Mouse (Mus musculus) embryonic fibroblast, embryonic 13.5 days (primary cell): ENCODE measurements around the gene Tsc22d2. TPM values are rescaled to one million over a fixed set of nuclear protein-coding genes. Genes with fewer than 3 reads are reported as not detected.
"Not testable (repeated sequence)": the region's sequence is repeated elsewhere in the genome, so short reads cannot be mapped to it uniquely, and the experiment has no call there.

Source experiments
- H3K27ac ChIP-seq: 2 replicates; pipeline ENCODE4 v1.5.1; 2012; ENCODE audit warnings: low read length, control low read depth, inconsistent platforms; ENCODE audit not compliant: insufficient read depth
- H3K4me1 ChIP-seq: 2 replicates; pipeline ENCODE4 v1.6.1; 2011; ENCODE audit warnings: low read length; ENCODE audit not compliant: control insufficient read depth, insufficient read depth
- H3K4me3 ChIP-seq: 2 replicates; pipeline ENCODE4 v1.5.1; 2011; ENCODE audit warnings: mild to moderate bottlenecking, control low read depth, low read length; ENCODE audit not compliant: insufficient read depth
- CTCF ChIP-seq: IDR thresholded peaks from 2 replicates; pipeline ENCODE4 v1.5.1; 2011; ENCODE audit warnings: mild to moderate bottlenecking, control low read depth, low read length, moderate library complexity, borderline replicate concordance; ENCODE audit not compliant: insufficient read depth
- POLR2A ChIP-seq: IDR thresholded peaks from 2 replicates; pipeline ENCODE4 v1.6.1; 2011; ENCODE audit warnings: low read depth, mild to moderate bottlenecking, control low read depth, low read length, moderate library complexity
- polyA plus RNA-seq: library from polyadenylated mRNA; stranded (reverse); fragments of >200 nt; gene quantifications from 2 replicates; pipeline ENCODE4 v1.2.4, GENCODE M21; 2011; ENCODE audit warnings: low read depth; ENCODE audit not compliant: missing spikeins, insufficient read length

Tsc22d2 gene
- polyA plus RNA-seq, 1 experiment, result 94.4 TPM

- no peak overlapping the region for H3K27ac ChIP-seq
- TF ChIP-seq CTCF (no peak), POLR2A (no peak)
Measured at GRCm38 (mm10) chr3:58428861-58429260, 14.3 kb downstream of the Tsc22d2 start.

DNA sequence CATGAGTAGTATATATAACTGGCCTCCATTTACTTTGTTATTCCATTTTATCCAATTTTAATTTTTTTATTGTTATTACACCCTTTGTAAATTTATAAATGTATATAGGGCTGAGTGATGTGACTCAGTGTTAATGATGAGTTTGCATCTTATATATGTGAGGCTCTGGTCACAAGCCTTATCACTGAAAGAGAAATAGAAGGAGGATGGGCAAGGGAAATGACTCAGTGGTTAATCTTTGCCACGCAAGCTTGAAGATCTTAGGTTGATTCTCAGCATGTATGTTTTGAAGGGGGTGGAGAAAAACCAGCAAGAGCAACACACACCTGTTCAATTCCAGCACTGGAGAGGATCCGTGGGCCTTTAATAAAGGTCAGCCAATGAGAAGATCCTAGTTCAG, 19.9 kb downstream of the Tsc22d2 start:
- H3K4me3 ChIP-seq, result no peak overlapping the region
- no peak for TF ChIP-seq CTCF
- TF ChIP-seq POLR2A, result no peak
- no peak overlapping the region for H3K27ac ChIP-seq
- no peaks in the 10 kb centered on the region for H3K4me1 ChIP-seq

More at GRCm38 (mm10) chr3:58428861-58429260, 14.3 kb downstream of the Tsc22d2 start:
- Histone ChIP-seq H3K4me3 (no peak overlapping the region), H3K4me1 (no peaks in the 10 kb centered on the region; the same call in 1 of the 2 replicates)

DNA sequence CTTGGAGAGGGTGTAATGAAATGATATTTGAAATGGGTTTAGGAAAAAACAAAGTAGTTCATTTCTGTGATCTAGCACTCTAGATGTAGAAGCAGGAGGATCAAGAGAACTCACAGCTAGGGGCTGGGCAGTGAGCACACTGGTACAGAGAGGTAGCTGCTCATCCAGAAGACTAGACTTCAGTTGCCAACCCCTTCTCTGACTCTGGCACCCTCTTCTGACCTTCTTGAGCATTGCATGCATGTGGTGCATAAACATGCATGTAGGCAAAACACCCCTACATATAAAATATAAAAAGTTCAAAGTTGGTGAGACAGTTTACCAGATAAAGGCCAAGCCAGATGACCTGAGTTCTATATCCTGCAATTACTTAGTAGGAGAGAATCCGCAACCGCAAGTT, 33.7 kb downstream of the Tsc22d2 start:
- Histone ChIP-seq H3K4me3 (no peak overlapping the region), H3K4me1 (no peaks in the 10 kb centered on the region; the same call in 1 of the 2 replicates), H3K27ac (no peak overlapping the region)
- TF ChIP-seq POLR2A (no peak), CTCF (no peak)

- Histone ChIP-seq H3K27ac (no peak overlapping the region), H3K4me1 (no peaks in the 10 kb centered on the region; the same call in 1 of the 2 replicates), H3K4me3 (no peak overlapping the region)
- no peak for TF ChIP-seq CTCF
Measured at GRCm38 (mm10) chr3:58449487-58449886, 35.0 kb downstream of the Tsc22d2 start.

DNA sequence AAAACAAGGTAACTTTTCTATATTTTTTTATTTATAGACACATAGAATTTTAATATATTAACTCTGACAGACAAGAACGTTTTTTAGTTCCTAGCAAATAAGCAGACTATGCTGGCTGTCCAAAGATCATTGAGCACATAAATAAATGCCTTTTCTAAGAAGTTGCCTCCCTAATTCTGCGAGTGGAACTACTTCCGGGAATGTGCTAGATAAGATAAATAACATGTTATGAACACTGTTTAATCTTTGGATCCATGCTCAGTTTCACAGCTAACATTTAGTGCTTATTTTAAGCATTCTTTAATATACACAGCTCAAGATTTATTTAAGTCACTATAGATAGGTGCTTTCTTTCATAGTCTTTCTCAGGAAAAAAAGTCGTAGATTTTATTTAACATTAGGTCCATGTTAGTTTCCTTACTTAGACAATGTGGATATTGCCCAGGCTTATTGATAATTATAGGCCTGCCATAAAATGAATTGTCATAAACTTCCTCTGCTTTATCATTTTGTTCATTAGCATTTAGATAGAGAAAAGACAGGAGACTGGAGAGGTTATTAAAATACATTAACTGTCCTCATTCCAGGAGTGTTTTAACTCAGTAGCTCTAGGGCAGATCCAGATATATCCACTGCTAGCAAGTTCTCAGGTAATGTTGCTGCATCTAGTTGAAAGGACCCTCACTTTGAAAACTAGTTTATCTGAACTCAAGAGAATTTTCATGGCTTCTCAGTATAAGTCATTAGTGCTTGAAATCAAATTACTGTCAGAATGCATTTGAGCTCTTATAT, 40.1 kb downstream of the Tsc22d2 start:
- Histone ChIP-seq H3K4me3 (no peak overlapping the region), H3K4me1 (no peaks in the 10 kb centered on the region; the same call in 1 of the 2 replicates), H3K27ac (no peak overlapping the region)
- no peak for TF ChIP-seq CTCF
- TF ChIP-seq POLR2A, result no peak

- no peak overlapping the region for H3K4me3 ChIP-seq
- H3K27ac ChIP-seq, result no peak overlapping the region
- no peaks in the 10 kb centered on the region for H3K4me1 ChIP-seq
- no peak for TF ChIP-seq CTCF
Measured at GRCm38 (mm10) chr3:58455255-58455654, 40.7 kb downstream of the Tsc22d2 start.

GRCm38 (mm10) chr3:58469655-58470437, 55.3 kb downstream of the Tsc22d2 start:
- H3K27ac ChIP-seq, result peak overlapping the region; percentile 99
- peaks cover 7% of the 10 kb centered on the region; the same call in 1 of the 2 replicates for H3K4me1 ChIP-seq
- TF ChIP-seq POLR2A (no peak), CTCF (no peak)
- no peak overlapping the region for H3K4me3 ChIP-seq

DNA sequence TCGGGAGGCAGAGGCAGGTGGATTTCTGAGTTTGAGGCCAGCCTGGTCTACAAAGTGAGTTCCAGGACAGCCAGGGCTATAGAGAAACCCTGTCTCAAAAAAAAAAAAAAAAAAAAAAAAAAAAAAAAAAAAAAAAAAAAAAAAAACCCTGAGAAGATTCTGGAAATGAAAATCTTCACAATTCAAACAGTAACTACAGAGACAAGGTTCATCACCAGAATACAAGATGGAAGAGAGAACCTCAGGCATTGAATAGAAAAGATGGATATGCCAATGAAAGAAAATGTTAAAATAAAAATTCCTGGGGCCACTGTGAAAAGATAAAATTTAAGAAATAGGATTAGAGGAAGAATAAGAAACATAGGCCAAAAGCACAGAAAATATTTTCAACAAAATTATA, 60.8 kb downstream of the Tsc22d2 start:
- H3K27ac ChIP-seq, H3K4me1 ChIP-seq, H3K4me3 ChIP-seq: not testable (repeated sequence)

DNA sequence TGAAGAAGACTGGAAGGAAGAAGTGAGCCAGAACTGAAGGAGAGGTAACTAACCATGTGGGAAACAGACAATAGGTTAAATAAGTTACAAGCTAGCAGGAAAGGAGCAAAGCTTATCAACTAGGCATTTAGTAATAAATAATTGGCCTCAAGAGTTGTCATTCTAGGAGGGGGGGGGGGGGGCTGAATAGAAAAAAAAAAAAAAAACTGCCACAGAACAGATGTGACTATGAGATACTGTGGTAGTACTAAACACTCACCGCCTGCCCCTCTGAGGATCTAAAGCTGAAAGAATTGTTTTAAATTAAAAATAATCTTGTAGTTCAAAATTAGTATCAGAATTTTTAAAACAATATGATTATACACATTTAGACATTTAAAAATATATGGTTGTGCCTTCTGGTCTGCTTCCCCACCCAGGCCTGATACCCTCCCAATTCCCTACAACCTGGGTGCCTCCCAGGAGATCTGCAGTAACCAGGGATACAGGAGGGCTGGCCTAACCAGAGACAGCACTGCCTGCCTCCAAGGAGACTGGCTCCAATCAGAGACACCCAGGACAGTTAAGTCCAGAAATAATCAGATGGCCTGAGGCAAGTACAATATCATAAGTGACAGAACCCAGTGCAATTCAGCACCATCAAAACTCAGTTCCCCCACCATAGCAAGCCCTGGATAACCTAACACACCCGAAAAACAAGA, 64.4 kb downstream of the Tsc22d2 start:
- no peak overlapping the region for H3K4me3 ChIP-seq
- H3K4me1 ChIP-seq, result no peaks in the 10 kb centered on the region
- H3K27ac ChIP-seq, result no peak overlapping the region
- TF ChIP-seq CTCF, result no peak
- no peak for TF ChIP-seq POLR2A

GRCm38 (mm10) chr3:58485883-58486282, 71.4 kb downstream of the Tsc22d2 start:
- TF ChIP-seq POLR2A, result no peak
- TF ChIP-seq CTCF, result no peak
- no peak overlapping the region for H3K4me3 ChIP-seq

More at GRCm38 (mm10) chr3:58485883-58486282, 71.4 kb downstream of the Tsc22d2 start:
- no peaks in the 10 kb centered on the region for H3K4me1 ChIP-seq
- no peak overlapping the region for H3K27ac ChIP-seq
